Mouse (Mus musculus) thymus, adult 2 months (tissue): ENCODE measurements around the gene Tmem215.

Experiments used
- CTCF ChIP-seq: fragments of 200-500 bp; IDR thresholded peaks from 2 replicates; pipeline ENCODE4 v1.5.1; 2012; ENCODE audit warnings: mild to moderate bottlenecking, control low read depth, low read length, moderate library complexity, borderline replicate concordance; ENCODE audit not compliant: control insufficient read depth, poor library complexity, insufficient read depth; ENCODE audit errors: extremely low read depth
- POLR2A ChIP-seq: fragments of 200-500 bp; IDR thresholded peaks from 2 replicates; pipeline ENCODE4 v1.6.1; 2012; ENCODE audit warnings: mild to moderate bottlenecking, low read length, control low read depth, moderate library complexity; ENCODE audit not compliant: control insufficient read depth, poor library complexity, insufficient read depth; ENCODE audit errors: extremely low read depth

DNA sequence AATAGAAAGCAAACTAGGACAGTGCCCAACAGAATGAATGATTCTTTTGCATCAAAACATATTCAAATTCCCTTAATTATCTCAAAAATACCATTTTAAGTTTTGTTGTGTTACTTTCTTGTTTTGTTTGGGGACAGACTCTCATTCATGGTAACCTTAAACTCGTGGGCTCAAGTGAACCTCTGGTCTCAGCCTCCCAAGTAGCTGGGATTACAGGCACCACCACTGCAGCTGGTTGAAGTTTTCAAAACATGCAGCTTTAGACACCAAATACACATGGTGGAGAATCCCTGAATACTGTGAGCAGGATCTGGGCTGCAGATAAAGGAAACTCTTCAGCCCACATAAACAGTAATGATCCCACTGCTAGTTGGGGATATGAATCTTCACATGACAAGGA is 37.6 kb upstream of the Tmem215 start:
- TF ChIP-seq CTCF (no peak), POLR2A (no peak)
